Mouse (Mus musculus) liver, embryonic 15.5 days (tissue): ENCODE data around the gene Slc51a. TPM values are rescaled to one million over a fixed set of nuclear protein-coding genes. Genes with fewer than 3 reads are reported as not detected.

ENCODE experiments used
- ATAC-seq: fragments of 200-750 bp; cut with Nextera tagmentation; 2 replicates; pipeline ENCODE4 v1.8.0; 2017; ENCODE audit warnings: moderate number of reproducible peaks, mild to moderate bottlenecking, moderate library complexity; ENCODE audit not compliant: insufficient read depth
- H3K27ac ChIP-seq: fragments of 300-500 bp; sonication (generic); replicated peaks from 2 replicates; pipeline ENCODE4 v1.5.1; 2015; ENCODE audit warnings: mild to moderate bottlenecking, inconsistent platforms
- H3K27me3 ChIP-seq: fragments of 300-500 bp; sonication (generic); 2 replicates; pipeline ENCODE4 v1.6.1; 2015; ENCODE audit warnings: mild to moderate bottlenecking, inconsistent platforms
- H3K36me3 ChIP-seq: fragments of 300-500 bp; sonication (generic); replicated peaks from 2 replicates; pipeline ENCODE4 v1.6.1; 2015; ENCODE audit warnings: moderate library complexity, mild to moderate bottlenecking, inconsistent platforms
- H3K4me1 ChIP-seq: fragments of 300-500 bp; sonication (generic); replicated peaks from 2 replicates; pipeline ENCODE4 v1.6.1; 2015; ENCODE audit warnings: inconsistent platforms
- H3K4me2 ChIP-seq: fragments of 300-500 bp; sonication (generic); 2 replicates; pipeline ENCODE4 v1.6.1; 2015; ENCODE audit warnings: moderate library complexity, mild to moderate bottlenecking, inconsistent platforms
- H3K4me3 ChIP-seq: fragments of 300-500 bp; sonication (generic); replicated peaks from 2 replicates; pipeline ENCODE4 v1.5.1; 2015; ENCODE audit warnings: mild to moderate bottlenecking, inconsistent platforms
- H3K9ac ChIP-seq: fragments of 300-500 bp; sonication (generic); 2 replicates; pipeline ENCODE4 v1.6.1; 2015; ENCODE audit warnings: moderate library complexity, mild to moderate bottlenecking, inconsistent platforms
- H3K9me3 ChIP-seq: fragments of 300-500 bp; sonication (generic); replicated peaks from 2 replicates; pipeline ENCODE4 v1.6.1; 2016; ENCODE audit warnings: inconsistent platforms
- WGBS: fragments of 180-500 bp; shearing (Covaris S2); methylation state at CpG from one replicate; pipeline ENCODE4 v1.1.7; 2015; ENCODE audit warnings: mixed read lengths; ENCODE audit not compliant: insufficient replicate concordance; 5-methylcytosine and 5-hydroxymethylcytosine counted together
- polyA plus RNA-seq: library from polyadenylated mRNA; unstranded; fragments of >200 nt; fragmentation: Nextera tagmentation; extraction: Ambion mirVana; gene quantifications from 2 replicates; pipeline ENCODE4 v1.2.1, GENCODE M21; 2015

The Slc51a gene
- polyA plus RNA-seq, 1 experiment from 2014 or later: 0.56 TPM

DNA sequence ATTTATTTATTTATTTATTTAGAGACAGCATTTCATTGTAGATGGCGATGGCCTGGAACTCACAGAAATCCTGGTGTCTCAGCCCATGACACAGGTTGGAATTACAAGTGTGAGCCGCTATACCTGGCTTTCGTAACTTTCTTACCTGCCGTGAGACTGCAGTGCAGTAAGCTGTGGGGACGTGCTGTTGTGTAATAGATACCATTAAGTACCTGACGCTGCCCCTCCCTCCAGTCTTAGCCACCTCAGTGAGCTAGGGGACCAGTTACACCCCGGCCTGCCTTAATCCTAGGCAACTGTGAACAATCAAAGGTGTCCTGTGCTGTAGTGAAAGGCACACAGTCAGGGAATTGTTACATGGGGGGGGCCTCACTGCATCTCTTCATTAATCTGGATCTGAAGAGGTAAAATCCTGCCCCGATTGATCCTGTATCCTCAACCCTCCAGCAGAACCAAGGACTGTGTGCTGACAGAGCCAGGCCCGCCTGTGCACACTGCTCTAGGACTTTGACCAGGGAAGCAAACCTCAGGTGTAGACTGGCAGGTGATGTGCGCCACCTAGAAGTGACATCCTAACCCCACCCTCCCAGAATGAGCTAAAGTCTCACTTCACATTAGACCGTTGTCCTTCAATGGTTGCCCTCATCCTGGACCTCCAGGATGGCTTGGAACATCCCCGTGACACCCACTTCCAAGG is 30.3 kb upstream of the Slc51a start:
- H3K9ac ChIP-seq: no peak overlapping the region
- H3K4me1 ChIP-seq: peaks cover 94% of the 10 kb centered on the region
- no peaks in the 10 kb centered on the region for H3K9me3 ChIP-seq
- H3K27ac ChIP-seq: no peak overlapping the region
- no peaks in the 10 kb centered on the region for H3K27me3 ChIP-seq
- no peak for ATAC-seq
- no peak overlapping the region for H3K4me2 ChIP-seq
- no peaks in the 10 kb centered on the region for H3K36me3 ChIP-seq
- WGBS: 77% methylated on average over 12 of the region's 12 CpGs
- no peak overlapping the region for H3K4me3 ChIP-seq

DNA sequence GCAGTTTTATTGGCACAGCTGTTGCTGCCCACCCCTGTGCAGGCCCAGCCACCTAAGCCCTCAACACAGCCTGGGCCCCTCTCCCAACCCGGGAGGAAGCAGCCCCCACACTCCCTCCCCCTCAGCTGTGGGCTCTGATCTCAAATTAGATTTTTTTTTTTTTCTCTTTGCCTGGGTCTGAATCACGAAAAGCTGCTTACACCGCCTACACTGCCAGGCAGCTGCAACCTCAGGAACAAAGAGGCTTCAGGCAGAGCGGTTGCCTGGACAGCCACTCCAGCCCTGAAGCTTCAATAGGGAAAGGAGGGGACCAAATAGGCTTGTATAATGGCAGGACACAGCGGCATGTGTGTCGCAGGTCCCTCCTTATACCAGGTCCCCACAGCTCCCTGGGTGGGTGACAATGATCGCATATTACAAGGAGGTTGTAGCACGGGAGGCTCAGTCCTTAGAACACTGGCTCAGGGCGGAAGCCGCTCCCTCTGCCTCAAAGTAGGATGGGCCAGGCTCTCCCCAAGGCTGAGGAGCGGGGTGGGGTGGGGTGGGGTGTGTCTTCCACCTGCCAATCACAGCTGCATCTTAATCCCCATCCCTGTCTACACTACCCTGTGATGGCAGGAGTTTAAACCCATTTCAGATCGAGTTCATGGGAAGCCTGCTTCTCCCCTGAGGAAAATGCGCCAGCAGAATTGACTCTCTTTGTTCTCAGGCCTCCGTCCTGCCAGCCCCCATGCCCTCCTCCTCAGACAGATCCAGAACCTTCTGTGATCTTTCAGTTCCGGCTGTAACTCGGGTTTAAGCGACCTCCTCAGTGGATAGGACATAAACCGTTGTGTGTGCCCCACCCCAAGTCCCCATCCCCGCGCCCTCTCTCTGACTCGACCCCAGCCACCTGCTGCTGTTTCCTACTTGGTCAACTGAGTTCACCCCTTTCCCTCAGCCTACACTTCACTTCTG is 28.6 kb upstream of the Slc51a start:
- peak overlapping the region; percentile 97 for H3K27ac ChIP-seq
- WGBS: 26% methylated on average over 21 of the region's 21 CpGs
- no peaks in the 10 kb centered on the region for H3K27me3 ChIP-seq
- H3K4me2 ChIP-seq: peak overlapping the region; percentile 63
- peak overlapping the region; percentile 22 for H3K4me3 ChIP-seq
- peak; percentile 80 for ATAC-seq
- H3K4me1 ChIP-seq: peaks cover 94% of the 10 kb centered on the region
- no peaks in the 10 kb centered on the region for H3K9me3 ChIP-seq
- no peaks in the 10 kb centered on the region for H3K36me3 ChIP-seq
- peak overlapping the region; percentile 59 for H3K9ac ChIP-seq

DNA sequence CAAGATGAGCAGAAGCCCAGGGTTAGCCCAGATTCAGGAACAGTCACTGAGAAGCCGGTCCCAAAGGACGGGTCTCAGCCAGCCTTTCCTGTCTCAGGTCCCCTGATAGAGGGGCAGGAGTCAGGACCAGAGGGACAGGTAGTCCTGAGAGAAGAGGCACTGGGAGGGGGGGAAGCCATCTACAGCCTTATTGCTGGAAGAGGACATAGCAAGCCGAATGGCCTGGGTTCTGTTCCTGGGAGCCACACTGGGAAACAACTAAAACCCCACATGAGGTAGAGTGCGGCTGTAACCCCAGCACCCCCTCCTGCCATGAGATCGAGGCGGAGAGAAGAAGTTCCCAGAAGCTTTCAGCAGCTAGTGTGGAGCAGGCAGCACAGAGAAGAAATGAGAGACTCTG is 26.3 kb upstream of the Slc51a start:
- peaks cover 92% of the 10 kb centered on the region for H3K4me1 ChIP-seq

DNA sequence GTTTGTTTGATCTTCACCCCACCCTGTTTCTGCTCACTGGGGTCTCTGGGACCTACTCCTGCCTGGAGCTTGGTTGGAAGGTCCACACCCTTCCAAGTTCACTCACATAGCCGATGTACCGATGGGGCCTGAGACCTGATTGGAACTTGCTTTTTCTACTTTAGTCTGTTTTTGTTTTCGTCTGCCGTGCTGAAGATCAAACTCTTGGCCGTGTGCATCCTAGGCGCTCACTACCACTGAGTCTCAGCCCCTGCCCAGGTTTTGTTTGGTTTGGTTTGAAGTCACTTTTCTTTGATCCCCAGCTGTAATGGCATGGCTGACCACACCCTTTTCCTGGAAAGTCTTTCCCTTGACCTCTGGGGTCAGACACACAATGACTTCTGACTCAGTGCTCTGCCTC is 25.7 kb upstream of the Slc51a start:
- Histone ChIP-seq H3K4me1 (peaks cover 94% of the 10 kb centered on the region), H3K27ac (peak overlapping the region; percentile 97), H3K36me3 (no peaks in the 10 kb centered on the region), H3K4me2 (peak overlapping the region; percentile 68; the same call in 1 of the 2 replicates), H3K9ac (no peak overlapping the region), H3K4me3 (no peak overlapping the region), H3K27me3 (no peaks in the 10 kb centered on the region), H3K9me3 (no peaks in the 10 kb centered on the region)
- WGBS: 97% methylated on average over 6 of the region's 6 CpGs
- no peak for ATAC-seq

More for the DNA sequence above, 26.3 kb upstream of the Slc51a start:
- H3K36me3 ChIP-seq: no peaks in the 10 kb centered on the region
- H3K4me3 ChIP-seq: no peak overlapping the region
- 89% methylated on average over 6 of the region's 6 CpGs for WGBS
- H3K9ac ChIP-seq: no peak overlapping the region; the same call in 1 of the 2 replicates
- ATAC-seq: no peak
- H3K4me2 ChIP-seq: no peak overlapping the region
- H3K27me3 ChIP-seq: no peaks in the 10 kb centered on the region
- peak overlapping the region; percentile 97 for H3K27ac ChIP-seq
- H3K9me3 ChIP-seq: no peaks in the 10 kb centered on the region

DNA sequence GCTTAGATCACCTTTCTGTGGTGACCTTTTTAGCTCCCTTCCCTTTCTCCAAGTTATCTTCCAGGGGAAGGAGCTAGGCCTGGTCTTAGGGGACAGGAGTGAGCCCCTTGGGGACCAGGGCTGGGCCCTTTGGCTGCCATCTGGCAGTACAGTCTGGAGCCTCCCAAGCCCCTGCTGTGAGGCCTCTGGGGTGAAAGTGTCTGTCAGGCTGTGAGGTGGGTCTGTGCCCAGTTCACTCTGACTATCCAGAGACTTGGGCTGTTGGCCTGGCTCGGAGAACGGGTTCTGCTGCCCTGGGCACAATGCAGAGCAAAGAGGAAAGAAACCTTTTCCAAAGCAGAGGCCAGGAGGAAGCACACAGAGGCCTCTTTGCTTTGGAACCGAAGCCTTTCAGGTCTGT is 25.2 kb upstream of the Slc51a start:
- Histone ChIP-seq H3K27me3 (no peaks in the 10 kb centered on the region), H3K4me3 (no peak overlapping the region), H3K9ac (peak overlapping the region; percentile 65), H3K4me1 (peaks cover 94% of the 10 kb centered on the region), H3K36me3 (no peaks in the 10 kb centered on the region), H3K27ac (peak overlapping the region; percentile 97), H3K9me3 (no peaks in the 10 kb centered on the region), H3K4me2 (peak overlapping the region; percentile 68)
- no peak for ATAC-seq
- WGBS: 84% methylated on average over 3 of the region's 3 CpGs

DNA sequence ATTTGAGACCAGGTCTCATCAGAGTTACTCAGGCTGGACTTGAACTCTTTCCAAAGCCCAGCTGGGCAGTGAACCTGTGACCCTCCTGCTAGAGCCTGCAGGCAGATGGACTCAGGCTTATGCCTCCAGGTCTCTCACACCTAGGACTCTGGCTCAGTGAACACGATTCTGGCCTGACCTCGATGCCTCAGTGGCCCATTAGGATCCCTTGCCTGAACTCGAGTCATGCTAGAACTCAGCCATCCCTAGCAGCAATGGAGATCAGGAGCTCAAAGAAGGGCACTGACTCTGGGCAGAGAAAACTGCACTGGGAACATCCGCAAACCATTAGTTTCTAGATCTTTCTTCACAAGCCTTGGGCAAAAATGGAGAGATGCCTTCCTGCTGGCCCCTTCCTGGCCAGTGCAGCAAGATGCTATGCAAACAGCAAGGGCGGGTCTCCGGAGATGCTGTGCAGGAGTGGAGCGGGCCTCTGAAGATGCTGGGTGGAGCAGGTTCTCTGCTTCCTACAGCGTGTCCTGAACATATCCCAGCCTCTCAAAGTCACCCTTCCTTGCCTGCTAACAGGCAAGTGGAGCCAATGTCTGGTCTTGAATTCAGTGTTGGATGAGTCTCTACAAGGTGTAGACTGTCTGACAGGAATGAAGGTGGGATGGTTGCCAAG is 24.3 kb upstream of the Slc51a start:
- no peak for ATAC-seq
- H3K27ac ChIP-seq: peak overlapping the region; percentile 97
- no peaks in the 10 kb centered on the region for H3K27me3 ChIP-seq
- 0 out of 2 replicates have a peak overlapping the region, but pooled peaks have one; percentile 4 for H3K4me3 ChIP-seq
- H3K4me1 ChIP-seq: peaks cover 95% of the 10 kb centered on the region
- H3K9ac ChIP-seq: peak overlapping the region; percentile 65
- H3K4me2 ChIP-seq: peak overlapping the region; percentile 68
- 65% methylated on average over 8 of the region's 8 CpGs for WGBS
- no peaks in the 10 kb centered on the region for H3K36me3 ChIP-seq
- no peaks in the 10 kb centered on the region for H3K9me3 ChIP-seq

DNA sequence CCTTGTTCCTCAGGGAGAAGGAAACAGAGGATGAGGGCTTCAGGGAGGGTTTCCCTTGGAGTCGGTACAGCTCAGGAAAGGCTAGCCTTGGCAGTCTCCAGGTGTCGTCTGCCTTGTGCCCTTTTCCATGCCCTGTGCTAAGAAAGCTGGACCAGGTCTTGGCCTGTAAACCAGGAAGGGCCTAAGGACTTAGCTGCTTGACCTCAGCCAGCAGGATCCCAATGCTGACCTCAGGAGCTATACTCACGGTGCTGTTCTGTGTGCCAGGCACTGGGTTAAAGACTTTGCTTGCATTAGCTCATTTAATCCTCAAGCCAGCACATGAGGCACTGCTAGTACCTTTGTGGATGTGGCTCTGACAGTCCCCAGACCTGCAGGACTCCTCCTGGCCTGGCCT is 23.7 kb upstream of the Slc51a start:
- 59% methylated on average over 3 of the region's 3 CpGs for WGBS
- ATAC-seq: no peak
- Histone ChIP-seq H3K4me2 (peak overlapping the region; percentile 68), H3K9me3 (no peaks in the 10 kb centered on the region), H3K36me3 (no peaks in the 10 kb centered on the region), H3K27ac (peak overlapping the region; percentile 97), H3K4me3 (peak overlapping the region; percentile 36), H3K4me1 (peaks cover 95% of the 10 kb centered on the region), H3K9ac (peak overlapping the region; percentile 65), H3K27me3 (no peaks in the 10 kb centered on the region)

DNA sequence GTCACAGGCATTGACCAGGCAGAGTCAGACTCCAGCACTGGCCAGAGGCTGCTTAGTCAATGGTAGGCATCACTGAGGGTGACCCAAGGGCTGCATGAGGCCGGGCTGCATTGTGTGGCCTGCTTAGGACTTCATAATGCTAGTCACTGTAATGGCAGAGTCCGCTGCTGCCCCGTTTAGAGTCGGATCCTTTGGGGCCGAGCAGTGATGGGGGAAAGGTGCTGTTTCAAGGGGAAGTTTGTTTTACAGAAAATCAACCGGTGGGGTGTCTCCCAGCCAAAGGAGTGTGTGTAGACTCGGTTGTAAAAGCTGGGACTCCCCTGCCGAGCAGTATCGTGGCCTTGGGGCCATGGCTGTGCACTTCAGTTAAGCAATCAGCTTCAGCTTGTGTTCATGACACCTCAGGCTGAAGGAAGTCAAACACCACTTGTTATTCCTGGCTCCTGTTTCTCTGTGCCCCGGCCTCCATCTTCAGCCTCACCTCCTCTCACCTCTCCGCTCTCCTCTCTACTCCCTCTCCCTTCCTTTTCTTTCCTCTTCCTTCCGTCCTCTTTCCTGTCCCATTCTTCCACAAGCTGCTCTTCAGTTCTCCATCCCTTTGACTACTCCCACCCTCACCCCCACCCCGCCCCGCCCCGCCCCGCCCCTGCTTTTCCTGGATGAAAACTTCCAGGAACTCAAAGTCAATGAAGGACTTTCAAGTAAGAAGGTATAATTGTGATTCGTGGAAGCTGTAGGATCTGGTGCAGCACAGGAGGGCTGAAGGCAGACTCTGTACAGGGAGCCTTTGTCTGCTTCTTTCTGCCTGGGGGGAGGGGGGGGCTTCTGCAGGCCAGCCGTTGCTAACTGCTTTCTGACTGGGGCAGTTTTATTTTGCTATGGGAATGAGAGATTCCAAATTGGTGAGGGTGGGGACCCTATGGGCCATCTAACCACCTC is 23.0 kb upstream of the Slc51a start:
- 36% methylated on average over 18 of the region's 18 CpGs for WGBS
- no peak for ATAC-seq
- Histone ChIP-seq H3K27ac (peak overlapping the region; percentile 97), H3K4me2 (peak overlapping the region; percentile 68), H3K9me3 (no peaks in the 10 kb centered on the region), H3K4me3 (peak overlapping the region; percentile 36), H3K9ac (peak overlapping the region; percentile 65), H3K4me1 (peaks cover 91% of the 10 kb centered on the region), H3K27me3 (no peaks in the 10 kb centered on the region), H3K36me3 (no peaks in the 10 kb centered on the region)

DNA sequence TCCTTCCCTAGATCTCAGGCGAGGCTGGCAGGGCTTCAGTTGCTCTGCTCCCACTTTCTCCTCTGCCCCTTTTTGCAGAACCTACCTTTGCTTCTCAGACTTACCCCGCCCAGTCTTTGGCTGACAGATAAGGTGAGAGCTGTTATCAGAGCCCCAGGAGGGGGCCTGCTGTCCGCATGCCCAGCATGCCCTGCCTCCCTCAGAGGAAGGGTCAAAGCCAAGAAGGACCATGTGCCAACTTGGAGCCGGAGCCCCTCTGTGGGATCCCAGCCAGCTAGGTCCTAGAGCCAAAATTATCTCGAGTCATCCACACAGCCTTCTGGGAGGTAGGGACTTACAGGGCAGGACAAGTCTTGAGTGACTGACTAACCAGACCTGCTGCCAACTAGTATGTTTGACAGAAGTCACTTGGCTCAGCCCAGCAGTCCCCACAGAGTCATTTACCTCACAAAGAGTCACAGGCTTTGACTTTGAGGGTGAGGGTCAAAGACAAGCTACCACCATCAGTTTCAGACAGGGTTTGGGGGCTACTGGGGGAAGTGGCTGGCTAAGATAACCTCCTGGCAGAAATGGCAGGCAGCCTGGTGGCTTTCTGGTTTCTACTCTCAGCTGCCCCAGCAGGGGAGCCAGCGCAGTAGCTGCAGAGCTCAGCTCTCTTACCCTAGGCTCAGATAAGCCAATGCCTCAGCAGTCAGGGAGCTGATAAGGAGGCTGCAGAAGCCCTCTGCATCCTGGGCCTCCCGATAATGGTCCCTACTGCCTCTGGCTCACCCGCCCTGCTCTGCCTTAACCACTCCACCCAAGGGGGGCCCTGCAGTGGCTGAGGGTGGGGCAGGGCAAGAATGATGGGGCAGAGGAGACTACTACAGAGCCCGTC is 21.6 kb upstream of the Slc51a start:
- no peaks in the 10 kb centered on the region for H3K27me3 ChIP-seq
- H3K4me3 ChIP-seq: peak overlapping the region; percentile 54
- H3K36me3 ChIP-seq: no peaks in the 10 kb centered on the region
- H3K27ac ChIP-seq: peak overlapping the region; percentile 97
- peak overlapping the region; percentile 87 for H3K4me2 ChIP-seq
- H3K9me3 ChIP-seq: no peaks in the 10 kb centered on the region
- H3K9ac ChIP-seq: peak overlapping the region; percentile 82
- peak; percentile 91 for ATAC-seq
- WGBS: 11% methylated on average over 9 of the region's 9 CpGs
- peaks cover 79% of the 10 kb centered on the region for H3K4me1 ChIP-seq
